Mouse (Mus musculus) kidney, postnatal 4 days (tissue): ENCODE data around the gene Erlin1.

Experiments used
- DNase-seq, 2 experiments: peaks; one replicate each; pipeline ENCODE4 v3.0.0; 2021; ENCODE audit warnings: mixed read lengths in 2 of 2

Erlin1 gene

DNA sequence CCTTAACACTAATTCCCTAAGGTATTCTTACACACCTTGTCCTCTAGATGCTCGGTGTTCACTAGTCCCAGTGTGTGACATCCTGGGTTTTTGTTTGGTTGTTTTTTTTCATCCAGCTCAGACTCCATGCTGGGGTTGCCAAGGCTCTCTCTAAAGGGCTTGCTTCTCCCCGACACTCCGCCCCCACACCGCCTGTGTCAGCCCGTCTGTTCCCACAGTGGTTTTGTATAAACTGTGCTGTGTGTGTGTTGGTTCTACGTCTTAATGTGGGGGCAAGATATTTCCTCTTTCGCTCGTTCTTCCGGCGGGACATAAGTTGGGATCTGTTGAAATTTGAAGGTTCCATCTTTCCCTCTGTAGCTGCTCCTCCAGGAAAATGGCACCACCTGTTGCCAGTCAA is 71.5 kb downstream of the Erlin1 start:
- DNase-seq = no peak

- DNase-seq = no peak
Observed at GRCm38 (mm10) chr19:43995427-43995826, 74.2 kb downstream of the Erlin1 start.

DNA sequence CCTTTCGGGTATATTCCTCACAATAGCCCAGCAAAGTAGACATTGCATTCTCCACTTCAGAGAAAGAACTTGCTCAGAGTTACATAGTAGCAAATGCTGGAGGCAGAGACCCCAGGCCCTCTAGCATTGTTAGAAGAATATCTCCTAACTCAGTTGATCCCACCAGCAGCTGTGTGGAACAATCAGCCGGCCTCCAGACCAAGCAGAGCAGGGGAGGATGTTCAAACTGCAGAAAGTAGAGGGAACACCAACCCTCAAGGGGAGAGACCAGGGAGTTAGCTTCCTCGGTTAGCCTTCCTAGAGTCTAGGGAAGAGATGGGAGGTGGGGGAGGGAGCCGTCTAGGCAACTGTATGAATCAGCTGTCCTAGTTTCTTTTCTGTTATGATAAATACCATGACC is 77.1 kb downstream of the Erlin1 start:
- DNase-seq = no peak

- no peak for DNase-seq
Observed at GRCm38 (mm10) chr19:43990362-43990761, 79.2 kb downstream of the Erlin1 start.

DNA sequence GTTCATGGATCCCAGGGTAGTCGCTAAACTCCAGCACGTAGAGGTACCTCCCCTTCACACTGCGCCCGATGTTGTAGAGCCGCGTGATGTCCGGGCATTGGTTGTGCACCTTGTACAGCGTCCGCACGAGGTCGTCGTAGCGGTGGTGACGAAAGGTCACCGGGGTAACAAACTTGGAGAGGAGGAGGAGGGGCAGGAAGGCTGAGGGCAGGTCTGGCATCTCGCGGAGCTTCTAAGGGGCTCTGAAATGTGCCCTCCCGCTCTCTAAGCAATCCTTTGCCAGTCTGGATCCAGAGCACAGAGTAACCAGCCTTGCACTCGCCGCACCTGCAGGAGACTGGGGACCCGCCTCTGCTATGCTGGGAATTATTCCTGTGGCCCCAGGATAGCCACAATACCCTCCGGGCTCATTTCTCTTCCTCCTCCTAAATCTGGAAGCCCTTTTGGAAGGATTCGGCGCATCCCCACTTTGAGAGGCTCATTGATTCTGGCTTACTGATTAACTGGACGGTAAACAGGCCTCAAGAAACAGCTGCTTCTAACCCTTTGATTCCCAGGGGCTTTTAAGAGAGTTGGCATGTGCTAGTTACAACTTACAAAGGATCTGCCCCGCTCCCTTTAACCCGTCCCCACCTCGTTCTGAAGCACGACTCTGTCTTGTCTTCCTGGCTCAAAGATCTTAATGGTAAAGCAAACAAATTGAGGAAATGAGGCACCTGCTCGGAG is 83.4 kb downstream of the Erlin1 start, which contains the start of gene Cpn1:
Gene Cpn1 (minus strand): TSS at position 488 of the 726 bp plus-strand sequence.
- peak; percentile 61 to 77 for DNase-seq
